Mouse (Mus musculus) hindbrain, postnatal 0 days (tissue): Measurements from ENCODE around the gene 2310079G19Rik. TPM values are rescaled to one million over a fixed set of nuclear protein-coding genes. Genes with fewer than 3 reads are reported as not detected.
A peak's percentile ranks its signal among the peaks of the same experiment; 100 is the strongest.

ENCODE experiments used
- ATAC-seq: fragments of 200-750 bp; cut with Nextera tagmentation; 2 replicates; pipeline ENCODE4 v1.8.0; 2017; ENCODE audit warnings: mild to moderate bottlenecking, moderate TSS enrichment, moderate library complexity
- DNase-seq: peaks from one replicate; pipeline ENCODE4 v3.0.0-alpha.2; 2015; ENCODE audit warnings: low spot score
- H3K27ac ChIP-seq: fragments of 300-500 bp; sonication (generic); 2 replicates; pipeline ENCODE4 v1.5.1; 2014; ENCODE audit warnings: mild to moderate bottlenecking
- H3K27me3 ChIP-seq: fragments of 300-500 bp; sonication (generic); 2 replicates; pipeline ENCODE4 v1.6.1; 2014; ENCODE audit warnings: low read length, mixed read lengths; ENCODE audit not compliant: insufficient read depth
- H3K36me3 ChIP-seq: fragments of 300-500 bp; sonication (generic); 2 replicates; pipeline ENCODE4 v1.6.1; 2014; ENCODE audit warnings: low read length, mixed read lengths; ENCODE audit not compliant: insufficient read depth
- H3K4me1 ChIP-seq: fragments of 300-500 bp; sonication (generic); 2 replicates; pipeline ENCODE4 v1.6.1; 2014; ENCODE audit warnings: antibody characterized with exemption, low read length, mixed read lengths; ENCODE audit not compliant: insufficient read depth
- H3K4me2 ChIP-seq: fragments of 300-500 bp; sonication (generic); 2 replicates; pipeline ENCODE4 v1.6.1; 2014; ENCODE audit warnings: low read depth, mild to moderate bottlenecking, low read length, moderate library complexity, mixed read lengths
- H3K4me3 ChIP-seq: fragments of 300-500 bp; sonication (generic); 2 replicates; pipeline ENCODE4 v1.5.1; 2014; ENCODE audit warnings: low read length
- H3K9ac ChIP-seq: fragments of 300-500 bp; sonication (generic); replicated peaks from 2 replicates; pipeline ENCODE4 v1.6.1; 2014; ENCODE audit warnings: mild to moderate bottlenecking, low read length, moderate library complexity, mixed read lengths
- H3K9me3 ChIP-seq: fragments of 300-500 bp; sonication (generic); 2 replicates; pipeline ENCODE4 v1.6.1; 2016; ENCODE audit warnings: low read length, mixed read lengths
- CTCF ChIP-seq: IDR thresholded peaks from 2 replicates; pipeline ENCODE4 v1.5.1; 2016; ENCODE audit warnings: antibody characterized with exemption, control low read depth, low read depth
- WGBS: fragments of 180-500 bp; shearing (Covaris S2); extraction: QIAGEN DNeasy Blood & Tissue Kit; methylation state at CpG from one replicate; pipeline ENCODE4 v1.1.7; 2014; 5-methylcytosine and 5-hydroxymethylcytosine counted together
- polyA plus RNA-seq: library from polyadenylated mRNA; unstranded; fragments of >200 nt; fragmentation: Nextera tagmentation; extraction: Ambion mirVana; gene quantifications from 2 replicates; pipeline ENCODE4 v1.2.1, GENCODE M21; 2015
- total RNA-seq: library from RNA; depleted of rRNA; stranded (reverse); fragments of >200 nt; gene quantifications from 2 replicates; pipeline ENCODE4 v1.2.3, GENCODE M21; 2014

2310079G19Rik gene
- total and polyA plus RNA-seq, 2 experiments from 2014 or later, result not detected

- DNase-seq (no peak), ATAC-seq (no peak)
- H3K9ac ChIP-seq, result no peak overlapping the region
- H3K4me3 ChIP-seq, result no peak overlapping the region
- H3K9me3 ChIP-seq, result no peaks in the 10 kb centered on the region
- 70% methylated on average over 3 of the region's 3 CpGs for WGBS
- H3K27me3 ChIP-seq, result no peaks in the 10 kb centered on the region
- no peaks in the 10 kb centered on the region for H3K36me3 ChIP-seq
- no peak overlapping the region for H3K4me2 ChIP-seq
- no peaks in the 10 kb centered on the region for H3K4me1 ChIP-seq
- no peak overlapping the region for H3K27ac ChIP-seq
- TF ChIP-seq CTCF, result no peak
Measured at GRCm38 (mm10) chr16:88640053-88640452, 12.6 kb upstream of the 2310079G19Rik start.

DNA sequence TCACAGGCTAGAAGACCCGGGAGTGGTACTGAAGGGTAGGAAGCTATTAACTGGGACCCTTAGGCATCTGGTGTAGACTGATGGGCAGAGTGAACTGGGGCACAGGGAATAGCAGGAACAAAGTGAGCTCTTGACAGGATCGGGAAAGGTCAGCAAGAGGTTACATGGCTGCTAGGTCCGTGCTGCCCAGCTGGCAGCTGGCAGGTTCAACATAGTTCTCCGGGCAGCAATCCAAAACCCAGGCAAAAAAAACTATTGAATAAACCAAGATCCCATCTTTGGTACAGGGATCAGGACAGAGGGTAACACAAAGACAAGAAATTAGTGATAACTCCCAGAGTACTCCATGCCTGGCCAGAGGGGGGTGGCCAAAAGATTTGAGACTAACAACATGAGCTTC is 7.7 kb upstream of the 2310079G19Rik start:
- H3K9ac ChIP-seq, result no peak overlapping the region
- no peaks in the 10 kb centered on the region for H3K4me1 ChIP-seq
- TF ChIP-seq CTCF, result no peak
- no peak overlapping the region for H3K4me3 ChIP-seq
- ATAC-seq (0 out of 2 replicates have a peak, but pooled peaks have one; percentile 40), DNase-seq (peak; percentile 42)
- H3K36me3 ChIP-seq, result no peaks in the 10 kb centered on the region
- no peak overlapping the region for H3K27ac ChIP-seq
- WGBS, result 42% methylated on average over 4 of the region's 4 CpGs
- no peak overlapping the region for H3K4me2 ChIP-seq
- no peaks in the 10 kb centered on the region for H3K27me3 ChIP-seq
- H3K9me3 ChIP-seq, result no peaks in the 10 kb centered on the region

GRCm38 (mm10) chr16:88631474-88631873 is 4.0 kb upstream of the 2310079G19Rik start:
- TF ChIP-seq CTCF, result no peak
- no peaks in the 10 kb centered on the region for H3K9me3 ChIP-seq
- 79% methylated on average over 4 of the region's 4 CpGs for WGBS
- DNase-seq (no peak), ATAC-seq (no peak)
- no peaks in the 10 kb centered on the region for H3K4me1 ChIP-seq
- H3K27ac ChIP-seq, result no peak overlapping the region
- no peak overlapping the region for H3K9ac ChIP-seq
- H3K4me2 ChIP-seq, result no peak overlapping the region
- no peaks in the 10 kb centered on the region for H3K27me3 ChIP-seq
- H3K36me3 ChIP-seq, result no peaks in the 10 kb centered on the region
- H3K4me3 ChIP-seq, result no peak overlapping the region

- TF ChIP-seq CTCF, result no peak
- 57% methylated on average over 4 of the region's 4 CpGs for WGBS
- Histone ChIP-seq H3K4me3 (no peak overlapping the region), H3K9me3 (no peaks in the 10 kb centered on the region), H3K9ac (no peak overlapping the region), H3K4me2 (no peak overlapping the region), H3K36me3 (no peaks in the 10 kb centered on the region), H3K27ac (no peak overlapping the region), H3K27me3 (no peaks in the 10 kb centered on the region), H3K4me1 (no peaks in the 10 kb centered on the region)
- ATAC-seq (no peak), DNase-seq (peak; percentile 39)
Measured at GRCm38 (mm10) chr16:88612712-88613111, 14.8 kb downstream of the 2310079G19Rik start.

- Histone ChIP-seq H3K27ac (no peak within 1 kb of the TSS), H3K9me3 (no peaks in the 10 kb centered on the region), H3K9ac (no peak within 1 kb of the TSS), H3K4me1 (no peaks in the 10 kb centered on the region), H3K4me2 (no peak within 1 kb of the TSS), H3K4me3 (no peak within 1 kb of the TSS), H3K27me3 (no peaks in the 10 kb centered on the region), H3K36me3 (no peaks in the 10 kb centered on the region)
- TF ChIP-seq CTCF, result no peak
- DNase-seq (peak; percentile 10), ATAC-seq (no peak)
- whole genome bisulfite sequencing, result 93% methylated on average over 8 of the region's 8 CpGs
Measured at GRCm38 (mm10) chr16:88611922-88612321, 15.5 kb downstream of the 2310079G19Rik start, which contains the start of gene Krtap24-1. Gene Krtap24-1 (minus strand): TSS chr16:88612279.

DNA sequence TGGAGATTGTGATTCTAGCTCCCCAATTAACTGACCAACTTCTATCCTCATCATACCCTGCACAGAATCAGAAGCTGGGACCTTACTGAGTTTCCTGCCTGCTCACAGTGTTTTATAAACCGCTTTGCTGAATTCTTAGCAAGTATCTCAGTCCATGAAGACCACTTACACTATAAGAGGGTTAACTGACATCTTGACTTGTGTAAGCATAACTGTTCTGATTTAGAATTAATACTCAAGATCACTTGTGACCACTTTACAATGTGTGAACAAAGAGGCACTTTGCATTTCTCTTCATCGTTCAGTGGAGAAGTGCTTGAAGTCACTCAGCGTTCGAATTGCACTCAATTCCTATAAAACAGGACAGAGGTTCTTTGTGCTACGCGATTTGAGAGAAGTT is 22.9 kb downstream of the 2310079G19Rik start:
- Histone ChIP-seq H3K4me3 (no peak overlapping the region), H3K9me3 (no peaks in the 10 kb centered on the region), H3K36me3 (no peaks in the 10 kb centered on the region), H3K4me1 (no peaks in the 10 kb centered on the region), H3K27me3 (no peaks in the 10 kb centered on the region), H3K27ac (no peak overlapping the region), H3K9ac (no peak overlapping the region), H3K4me2 (no peak overlapping the region)
- DNase-seq (no peak), ATAC-seq (no peak)
- no peak for TF ChIP-seq CTCF
- 84% methylated on average over 6 of the region's 6 CpGs for WGBS

DNA sequence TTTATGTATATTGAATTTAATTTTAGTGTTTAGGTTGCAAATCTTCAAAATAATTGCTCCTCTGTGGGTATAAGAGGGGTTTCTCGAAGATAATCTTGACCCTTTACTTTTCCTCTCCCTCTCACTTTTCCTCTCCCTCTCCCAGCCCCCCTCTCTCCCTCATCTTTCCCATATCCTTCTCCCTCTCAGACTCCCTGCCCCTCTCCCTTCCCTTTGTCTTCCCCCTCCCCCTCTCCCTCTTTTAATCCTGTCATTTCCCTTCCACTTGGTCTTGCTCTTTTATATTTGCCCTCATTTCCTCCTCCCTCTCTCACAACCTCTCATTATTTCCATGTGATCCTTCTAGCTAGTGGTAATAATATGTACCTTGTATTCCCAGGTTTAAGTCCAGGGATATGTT is 25.0 kb downstream of the 2310079G19Rik start:
- no peak for TF ChIP-seq CTCF
- Histone ChIP-seq H3K4me3 (no peak overlapping the region), H3K4me1 (no peaks in the 10 kb centered on the region), H3K27me3 (no peaks in the 10 kb centered on the region), H3K9ac (no peak overlapping the region), H3K36me3 (no peaks in the 10 kb centered on the region), H3K4me2 (no peak overlapping the region), H3K27ac (no peak overlapping the region), H3K9me3 (no peaks in the 10 kb centered on the region)
- 64% methylated on average over 1 of the region's 1 CpGs for WGBS
- DNase-seq, result no peak
- ATAC-seq, result no peak
